Mouse (Mus musculus) intestine, postnatal 0 days (tissue): ENCODE measurements around the gene Kif26b. TPM values are rescaled to one million over a fixed set of nuclear protein-coding genes. Genes with fewer than 3 reads are reported as not detected.
A peak's percentile ranks its signal among the peaks of the same experiment; 100 is the strongest.

Source experiments
- ATAC-seq: fragments of 200-750 bp; cut with Nextera tagmentation; 2 replicates; pipeline ENCODE4 v1.8.0; 2017; ENCODE audit warnings: mild to moderate bottlenecking, moderate TSS enrichment, moderate library complexity
- H3K27ac ChIP-seq: fragments of 300-500 bp; sonication (generic); 2 replicates; pipeline ENCODE4 v1.5.1; 2014; ENCODE audit warnings: mild to moderate bottlenecking, low read depth, low read length, moderate library complexity
- H3K27me3 ChIP-seq: fragments of 300-500 bp; sonication (generic); replicated peaks from 2 replicates; pipeline ENCODE4 v1.6.1; 2014; ENCODE audit warnings: low read length, mixed read lengths; ENCODE audit not compliant: control insufficient read depth, insufficient read depth
- H3K36me3 ChIP-seq: fragments of 300-500 bp; sonication (generic); 2 replicates; pipeline ENCODE4 v1.6.1; 2014; ENCODE audit warnings: mild to moderate bottlenecking, moderate library complexity; ENCODE audit not compliant: control insufficient read depth, insufficient read depth
- H3K4me1 ChIP-seq: fragments of 300-500 bp; sonication (generic); replicated peaks from 2 replicates; pipeline ENCODE4 v1.6.1; 2014; ENCODE audit warnings: antibody characterized with exemption, low read length, mixed read lengths; ENCODE audit not compliant: control insufficient read depth, insufficient read depth
- H3K4me2 ChIP-seq: fragments of 300-500 bp; sonication (generic); replicated peaks from 2 replicates; pipeline ENCODE4 v1.6.1; 2014; ENCODE audit warnings: low read depth, mild to moderate bottlenecking, moderate library complexity
- H3K4me3 ChIP-seq: fragments of 300-500 bp; sonication (generic); 2 replicates; pipeline ENCODE4 v1.5.1; 2014; ENCODE audit warnings: low read depth, low read length
- H3K9ac ChIP-seq: fragments of 300-500 bp; sonication (generic); 2 replicates; pipeline ENCODE4 v1.6.1; 2014; ENCODE audit warnings: mild to moderate bottlenecking, low read depth, low read length
- H3K9me3 ChIP-seq: fragments of 300-500 bp; sonication (generic); 2 replicates; pipeline ENCODE4 v1.6.1; 2016; ENCODE audit warnings: mixed run types; ENCODE audit not compliant: control insufficient read depth
- CTCF ChIP-seq: sonication (generic); IDR thresholded peaks from 2 replicates; pipeline ENCODE4 v1.5.1; 2016; ENCODE audit warnings: low read depth, mild to moderate bottlenecking, control low read depth, antibody characterized with exemption, moderate library complexity
- WGBS: fragments of 180-500 bp; shearing (Covaris S2); extraction: QIAGEN DNeasy Blood & Tissue Kit; methylation state at CpG from one replicate; pipeline ENCODE4 v1.1.7; 2014; 5-methylcytosine and 5-hydroxymethylcytosine counted together
- polyA plus RNA-seq: library from polyadenylated mRNA; unstranded; fragments of >200 nt; fragmentation: Nextera tagmentation; extraction: Ambion mirVana; gene quantifications from 2 replicates; pipeline ENCODE4 v1.2.1, GENCODE M21; 2015

Gene Kif26b
- polyA plus RNA-seq, 1 experiment from 2014 or later: 0.57 TPM

DNA sequence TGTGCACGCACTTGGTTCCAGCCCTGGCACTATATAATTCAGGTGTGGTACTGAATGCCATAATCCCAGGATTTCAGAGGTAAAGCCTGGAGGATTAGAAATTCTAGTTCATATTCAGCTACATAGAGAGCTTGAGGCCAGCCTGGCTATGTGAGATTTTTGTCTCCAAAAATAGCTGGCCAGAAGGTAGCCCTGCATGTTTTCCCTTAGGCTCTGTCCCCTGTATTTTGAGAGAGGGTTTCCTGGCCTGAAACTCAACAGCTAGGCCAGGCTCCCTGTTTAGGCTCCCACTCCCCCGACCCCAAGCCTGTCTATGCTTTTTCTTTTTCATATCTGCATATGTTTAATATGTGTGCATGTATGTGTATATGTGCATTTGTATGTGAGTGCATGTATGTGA is 34.9 kb downstream of the Kif26b start:
- Histone ChIP-seq H3K9ac (no peak overlapping the region), H3K4me2 (no peak overlapping the region), H3K9me3 (no peaks in the 10 kb centered on the region), H3K4me3 (no peak overlapping the region), H3K27me3 (no peaks in the 10 kb centered on the region), H3K27ac (no peak overlapping the region), H3K4me1 (no peaks in the 10 kb centered on the region), H3K36me3 (no peaks in the 10 kb centered on the region)
- no peak for TF ChIP-seq CTCF
- 85% methylated on average over 2 of the region's 2 CpGs for WGBS
- no peak for ATAC-seq

DNA sequence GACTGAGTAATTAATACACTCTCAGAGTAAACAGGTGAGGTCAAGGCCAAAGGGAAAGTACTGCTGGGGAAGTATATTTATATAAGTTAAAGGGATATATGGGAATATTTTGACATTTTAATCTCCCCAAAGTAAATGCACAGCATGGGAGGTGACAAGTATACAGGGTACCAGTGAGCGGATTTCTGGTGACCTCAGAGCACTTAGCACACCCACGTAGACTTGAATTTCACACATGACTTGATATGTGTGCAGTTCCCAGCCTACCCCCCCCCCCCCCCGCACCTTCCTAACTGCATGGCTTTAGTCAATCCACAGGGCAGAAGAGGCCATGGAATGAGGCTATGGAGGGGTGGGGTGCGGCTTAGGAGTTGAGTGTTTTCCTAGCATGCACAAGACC is 35.9 kb downstream of the Kif26b start:
- Histone ChIP-seq H3K9ac (no peak overlapping the region), H3K27ac (no peak overlapping the region), H3K9me3 (no peaks in the 10 kb centered on the region), H3K4me3 (no peak overlapping the region), H3K36me3 (no peaks in the 10 kb centered on the region), H3K4me2 (no peak overlapping the region), H3K27me3 (no peaks in the 10 kb centered on the region), H3K4me1 (no peaks in the 10 kb centered on the region)
- no peak for ATAC-seq
- no peak for TF ChIP-seq CTCF
- WGBS: 82% methylated on average over 4 of the region's 4 CpGs

DNA sequence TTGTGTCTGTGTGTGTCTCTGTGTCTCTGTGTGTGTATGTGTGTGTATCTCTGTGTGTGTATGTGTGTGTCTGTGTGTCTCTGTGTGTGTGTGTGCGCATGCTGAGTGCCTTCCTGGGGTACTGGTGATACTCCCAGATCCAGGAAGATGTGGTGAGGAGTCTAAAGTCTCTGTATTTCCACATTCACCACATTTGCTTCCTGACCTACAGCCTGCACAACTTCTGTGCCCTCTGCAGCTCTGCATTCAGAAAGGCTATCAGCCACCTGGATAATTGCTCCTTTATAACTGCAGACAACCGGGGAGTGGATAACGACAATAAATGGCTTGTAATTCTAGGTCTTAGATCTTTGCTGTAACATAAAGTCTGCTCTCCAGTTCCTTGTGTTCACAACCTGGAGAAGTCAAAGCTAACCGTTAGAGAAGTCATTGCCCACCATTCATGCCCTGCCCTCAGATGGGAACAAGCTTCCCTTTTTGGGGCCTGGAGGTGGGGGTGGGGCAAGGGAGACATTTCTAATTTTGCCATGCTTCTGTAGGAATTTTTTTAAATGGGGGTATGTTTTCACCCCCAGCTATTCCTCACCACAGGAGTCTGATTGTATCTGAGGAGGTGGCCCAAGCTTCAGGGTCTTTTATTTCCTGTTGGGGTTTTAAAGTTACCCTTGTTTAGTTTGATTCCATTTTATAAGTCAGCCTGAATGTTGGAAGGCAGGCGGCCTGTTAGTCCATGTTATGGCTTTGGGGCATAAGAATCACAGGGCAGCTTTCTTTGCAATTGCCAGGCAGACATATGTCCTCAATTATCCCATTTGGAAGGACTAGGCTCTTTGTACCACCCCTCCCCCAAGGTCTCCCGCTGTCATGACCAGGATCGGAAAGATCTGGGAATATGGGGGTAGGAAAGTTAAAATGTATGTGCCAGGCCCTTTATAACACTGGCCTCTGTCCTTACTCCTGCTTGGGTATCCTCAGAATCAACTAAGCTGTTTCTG is 39.9 kb downstream of the Kif26b start:
- peak; percentile 68 for ATAC-seq
- WGBS: 56% methylated on average over 7 of the region's 7 CpGs
- Histone ChIP-seq H3K4me3 (no peak overlapping the region), H3K9me3 (no peaks in the 10 kb centered on the region), H3K4me1 (no peaks in the 10 kb centered on the region), H3K27me3 (no peaks in the 10 kb centered on the region), H3K27ac (no peak overlapping the region), H3K36me3 (no peaks in the 10 kb centered on the region), H3K9ac (no peak overlapping the region), H3K4me2 (no peak overlapping the region)
- TF ChIP-seq CTCF: no peak

DNA sequence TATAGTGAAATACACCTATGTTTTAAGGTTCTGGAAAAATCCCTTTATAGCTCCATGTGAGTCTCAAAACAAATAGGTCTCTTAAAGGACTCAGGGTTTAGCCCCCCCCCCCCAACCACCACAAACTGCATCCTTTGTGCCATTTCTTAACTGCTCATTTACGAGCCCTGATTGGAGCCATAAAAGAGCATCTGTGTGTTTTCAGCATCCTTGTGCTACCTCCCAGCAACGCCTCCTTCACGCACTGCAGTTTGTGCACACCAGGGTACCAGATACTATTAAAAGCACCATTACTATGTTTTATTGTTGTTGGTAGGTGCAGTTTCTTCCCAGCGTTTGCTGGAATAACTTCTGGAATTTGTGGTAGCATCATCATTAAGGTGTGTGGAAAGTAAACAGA is 42.1 kb downstream of the Kif26b start:
- Histone ChIP-seq H3K36me3 (no peaks in the 10 kb centered on the region), H3K27me3 (no peaks in the 10 kb centered on the region), H3K27ac (no peak overlapping the region), H3K4me1 (no peaks in the 10 kb centered on the region), H3K4me3 (no peak overlapping the region), H3K4me2 (no peak overlapping the region), H3K9me3 (no peaks in the 10 kb centered on the region; the same call in 1 of the 2 replicates), H3K9ac (no peak overlapping the region)
- no peak for TF ChIP-seq CTCF
- 63% methylated on average over 4 of the region's 4 CpGs for WGBS
- no peak for ATAC-seq

DNA sequence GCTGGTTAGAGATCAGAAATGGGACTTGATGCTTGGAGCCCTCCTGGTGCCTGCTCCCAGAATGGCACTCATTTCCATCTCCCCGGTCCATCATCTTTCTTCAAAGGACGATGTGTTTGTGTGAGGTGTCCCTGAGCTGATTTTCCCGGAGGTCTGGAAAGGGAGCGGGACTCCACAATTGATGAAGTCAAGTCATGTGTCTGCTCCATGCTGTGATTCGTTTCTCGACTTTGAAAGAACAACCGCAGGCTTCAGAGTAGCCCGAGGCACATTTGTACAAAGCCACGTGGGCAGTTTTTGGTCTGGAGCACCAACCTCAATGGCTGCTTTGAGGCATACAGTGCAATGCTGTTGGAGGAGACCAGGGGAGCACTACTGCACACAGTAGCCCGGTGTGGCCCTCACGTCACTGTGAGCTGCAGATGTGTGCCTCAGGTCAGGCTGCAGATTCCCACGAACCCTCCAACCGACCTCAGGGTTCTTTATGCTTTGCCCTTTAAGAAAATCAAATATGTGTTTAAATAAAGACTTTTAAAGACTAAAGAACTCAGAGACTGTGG is 43.0 kb downstream of the Kif26b start:
- TF ChIP-seq CTCF: no peak
- no peaks in the 10 kb centered on the region for H3K27me3 ChIP-seq
- no peak overlapping the region for H3K27ac ChIP-seq
- no peaks in the 10 kb centered on the region; the same call in 1 of the 2 replicates for H3K9me3 ChIP-seq
- no peaks in the 10 kb centered on the region for H3K36me3 ChIP-seq
- H3K4me3 ChIP-seq: no peak overlapping the region
- no peak for ATAC-seq
- no peak overlapping the region for H3K9ac ChIP-seq
- no peak overlapping the region for H3K4me2 ChIP-seq
- 73% methylated on average over 13 of the region's 13 CpGs for WGBS
- no peaks in the 10 kb centered on the region for H3K4me1 ChIP-seq

DNA sequence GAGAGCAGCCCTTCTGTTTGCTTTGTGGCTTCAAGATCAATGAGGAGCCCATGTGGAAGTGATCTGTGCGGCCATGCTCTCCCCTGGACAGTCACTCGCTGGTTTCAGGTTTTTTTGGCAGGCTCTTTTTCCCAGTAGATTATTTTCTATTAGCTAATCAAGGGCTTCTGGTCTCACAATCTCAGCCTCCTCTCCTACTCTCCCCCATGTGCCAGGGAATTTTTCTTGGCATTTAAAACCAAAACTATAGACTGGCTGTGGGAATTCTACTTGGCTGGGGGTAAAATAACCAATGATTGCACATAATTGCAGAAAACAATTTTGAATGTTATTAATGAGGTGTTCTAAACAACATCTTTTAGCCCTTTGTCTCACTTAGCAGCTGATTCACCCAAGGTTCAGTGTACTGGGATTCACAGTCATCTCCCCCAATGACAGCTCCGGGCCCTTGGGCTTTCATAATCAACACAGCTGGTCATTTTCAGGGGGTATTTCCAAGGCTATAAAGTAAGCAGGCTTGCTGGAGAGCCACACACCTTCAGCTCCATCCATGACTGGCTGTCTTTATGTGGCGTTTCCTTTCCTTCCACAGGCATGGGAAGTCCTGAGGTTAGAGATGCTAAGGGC is 44.6 kb downstream of the Kif26b start:
- ATAC-seq: no peak
- Histone ChIP-seq H3K27me3 (no peaks in the 10 kb centered on the region), H3K27ac (no peak overlapping the region), H3K4me2 (no peak overlapping the region), H3K4me1 (no peaks in the 10 kb centered on the region), H3K9ac (no peak overlapping the region), H3K36me3 (no peaks in the 10 kb centered on the region), H3K9me3 (no peaks in the 10 kb centered on the region; the same call in 1 of the 2 replicates), H3K4me3 (no peak overlapping the region)
- WGBS: 78% methylated on average over 4 of the region's 4 CpGs
- TF ChIP-seq CTCF: no peak
